Mouse (Mus musculus) liver, adult 2 months (tissue): Measurements from ENCODE around the gene Bbs10.

Experiments
- CTCF ChIP-seq: fragments of 200-500 bp; IDR thresholded peaks from 2 replicates; pipeline ENCODE4 v1.5.1; 2011; ENCODE audit warnings: low read depth, low read length, control low read depth
- POLR2A ChIP-seq: fragments of 200-500 bp; IDR thresholded peaks from 2 replicates; pipeline ENCODE4 v1.6.1; 2011; ENCODE audit warnings: low read length, control low read depth; ENCODE audit not compliant: insufficient read depth; ENCODE audit errors: extremely low read depth

- TF ChIP-seq CTCF: no peak
- no peak for TF ChIP-seq POLR2A
Measured at GRCm38 (mm10) chr10:111313282-111313681, 14.8 kb downstream of the Bbs10 start.
